Mouse (Mus musculus) olfactory bulb, adult 2 months (tissue): ENCODE results near the gene Tmbim6. TPM values are rescaled to one million over a fixed set of nuclear protein-coding genes. Genes with fewer than 3 reads are reported as not detected.

Experiments used
- H3K27ac ChIP-seq: fragments of 200-500 bp; 2 replicates; pipeline ENCODE4 v1.5.1; 2012; ENCODE audit warnings: low read depth, low read length; ENCODE audit not compliant: insufficient read depth
- H3K4me1 ChIP-seq: fragments of 200-500 bp; 2 replicates; pipeline ENCODE4 v1.6.1; 2012; ENCODE audit warnings: low read length; ENCODE audit not compliant: control insufficient read depth, insufficient read depth
- H3K4me3 ChIP-seq: fragments of 200-500 bp; 2 replicates; pipeline ENCODE4 v1.5.1; 2012; ENCODE audit warnings: mild to moderate bottlenecking, low read depth, low read length, moderate library complexity; ENCODE audit not compliant: insufficient read depth
- CTCF ChIP-seq: fragments of 200-500 bp; IDR thresholded peaks from 2 replicates; pipeline ENCODE4 v1.5.1; 2012; ENCODE audit warnings: low read depth, mild to moderate bottlenecking, low read length, moderate library complexity; ENCODE audit not compliant: insufficient read depth
- POLR2A ChIP-seq: fragments of 200-500 bp; IDR thresholded peaks from 2 replicates; pipeline ENCODE4 v1.6.1; 2012; ENCODE audit warnings: mild to moderate bottlenecking, low read depth, low read length, moderate library complexity; ENCODE audit not compliant: insufficient read depth
- WGBS: fragments of 180-500 bp; shearing (Covaris S2); methylation state at CpG from one replicate; pipeline ENCODE4 v1.1.7; 2018; 5-methylcytosine and 5-hydroxymethylcytosine counted together
- polyA plus RNA-seq: library from polyadenylated mRNA; stranded (reverse); fragments of >200 nt; gene quantifications from 2 replicates; pipeline ENCODE4 v1.2.4, GENCODE M21; 2012; ENCODE audit warnings: low replicate concordance; ENCODE audit not compliant: missing spikeins, insufficient read depth, insufficient read length

Gene Tmbim6
- polyA plus RNA-seq, 1 experiment: not detected

GRCm38 (mm10) chr15:99422551-99422950 lies 29.9 kb downstream of the Tmbim6 start:
- no peak for TF ChIP-seq POLR2A
- no peak for TF ChIP-seq CTCF
- Histone ChIP-seq H3K4me1 (peaks cover 6% of the 10 kb centered on the region), H3K27ac (no peak overlapping the region), H3K4me3 (no peak overlapping the region)
- WGBS: 92% methylated on average over 23 of the region's 23 CpGs

- no peak for TF ChIP-seq POLR2A
- TF ChIP-seq CTCF: no peak
- peaks cover 6% of the 10 kb centered on the region for H3K4me1 ChIP-seq
- H3K4me3 ChIP-seq: no peak overlapping the region
- H3K27ac ChIP-seq: no peak overlapping the region
- 84% methylated on average over 10 of the region's 10 CpGs for WGBS
These were observed 30.4 kb downstream of the Tmbim6 start for GRCm38 (mm10) chr15:99423131-99423530.

GRCm38 (mm10) chr15:99423884-99424283 lies 31.2 kb downstream of the Tmbim6 start:
- no peak overlapping the region for H3K27ac ChIP-seq
- WGBS: 93% methylated on average over 9 of the region's 9 CpGs
- H3K4me1 ChIP-seq: peaks cover 6% of the 10 kb centered on the region
- H3K4me3 ChIP-seq: no peak overlapping the region
- no peak for TF ChIP-seq CTCF
- TF ChIP-seq POLR2A: no peak

- Histone ChIP-seq H3K4me1 (peaks cover 21% of the 10 kb centered on the region; the same call in 1 of the 2 replicates), H3K4me3 (no peak overlapping the region), H3K27ac (no peak overlapping the region)
- WGBS: 75% methylated on average over 8 of the region's 8 CpGs
- TF ChIP-seq POLR2A (no peak), CTCF (no peak)
These were observed 37.7 kb downstream of the Tmbim6 start for GRCm38 (mm10) chr15:99430394-99430793.

GRCm38 (mm10) chr15:99431063-99431462 lies 38.4 kb downstream of the Tmbim6 start:
- WGBS: 58% methylated on average over 10 of the region's 10 CpGs
- H3K27ac ChIP-seq: no peak overlapping the region
- TF ChIP-seq CTCF: no peak
- TF ChIP-seq POLR2A: no peak
- H3K4me1 ChIP-seq: peaks cover 26% of the 10 kb centered on the region
- H3K4me3 ChIP-seq: no peak overlapping the region

GRCm38 (mm10) chr15:99431504-99431903 lies 38.8 kb downstream of the Tmbim6 start:
- no peak overlapping the region for H3K27ac ChIP-seq
- H3K4me1 ChIP-seq: peaks cover 30% of the 10 kb centered on the region
- no peak for TF ChIP-seq CTCF
- no peak for TF ChIP-seq POLR2A
- no peak overlapping the region for H3K4me3 ChIP-seq
- WGBS: 70% methylated on average over 7 of the region's 7 CpGs

- H3K4me1 ChIP-seq: peaks cover 34% of the 10 kb centered on the region
- TF ChIP-seq CTCF (no peak), POLR2A (no peak)
- H3K4me3 ChIP-seq: no peak overlapping the region
- no peak overlapping the region for H3K27ac ChIP-seq
- 88% methylated on average over 8 of the region's 8 CpGs for WGBS
These were observed 39.3 kb downstream of the Tmbim6 start for GRCm38 (mm10) chr15:99431967-99432366.

- 88% methylated on average over 16 of the region's 16 CpGs for WGBS
- no peak for TF ChIP-seq POLR2A
- no peak for TF ChIP-seq CTCF
These were observed 40.5 kb downstream of the Tmbim6 start for GRCm38 (mm10) chr15:99433081-99433718.

GRCm38 (mm10) chr15:99433913-99434312 lies 41.2 kb downstream of the Tmbim6 start:
- TF ChIP-seq CTCF: no peak
- TF ChIP-seq POLR2A: no peak
- Histone ChIP-seq H3K4me3 (no peak overlapping the region), H3K4me1 (peaks cover 38% of the 10 kb centered on the region), H3K27ac (no peak overlapping the region)
- WGBS: 89% methylated on average over 12 of the region's 12 CpGs

More at GRCm38 (mm10) chr15:99433081-99433718, 40.5 kb downstream of the Tmbim6 start:
- peaks cover 36% of the 10 kb centered on the region for H3K4me1 ChIP-seq
- no peak overlapping the region for H3K4me3 ChIP-seq
- no peak overlapping the region for H3K27ac ChIP-seq
